Mouse (Mus musculus) myocyte (in vitro differentiated cells): ENCODE data around the gene Myo5a.

ENCODE experiments used
- E2F4 ChIP-seq: IDR thresholded peaks from one replicate; pipeline ENCODE4 v1.6.1; 2011; ENCODE audit warnings: mild to moderate bottlenecking, control low read depth, moderate library complexity; ENCODE audit not compliant: insufficient read depth
- MYOD1 ChIP-seq, 3 experiments: IDR thresholded peaks; one replicate each; pipeline ENCODE4 v1.6.1; 2011; ENCODE audit warnings: control low read depth in 2 of 3, low read depth in 2 of 3, mild to moderate bottlenecking in 2 of 3, moderate library complexity in 1 of 3; ENCODE audit not compliant: insufficient read length in 2 of 3, control insufficient read depth in 1 of 3
- POLR2A ChIP-seq: IDR thresholded peaks from one replicate; pipeline ENCODE4 v1.6.1; 2011; ENCODE audit warnings: low read depth, mild to moderate bottlenecking, control low read depth, moderate library complexity; ENCODE audit not compliant: insufficient read length
- TCF12 ChIP-seq: IDR thresholded peaks from one replicate; pipeline ENCODE4 v1.6.1; 2011; ENCODE audit warnings: mild to moderate bottlenecking, control low read depth; ENCODE audit not compliant: poor library complexity, insufficient read depth, severe bottlenecking
- USF1 ChIP-seq: IDR thresholded peaks from one replicate; pipeline ENCODE4 v1.6.1; 2011; ENCODE audit warnings: low read depth, mild to moderate bottlenecking, control low read depth, moderate library complexity

GRCm38 (mm10) chr9:75236416-75237308 is 165.8 kb downstream of the Myo5a start:
- no peak for TF ChIP-seq USF1
- TF ChIP-seq POLR2A: no peak
- no peak for TF ChIP-seq TCF12
- no peak for TF ChIP-seq MYOD1 (IDR thresholded peaks at IDR 0.05; ENCODE audit: control insufficient read depth in 1 of 3, insufficient read length in 2 of 3, low read depth in 2 of 3)
- TF ChIP-seq E2F4: no peak
